Mouse (Mus musculus): ENCODE measurements around the gene Amdhd2.

DNA sequence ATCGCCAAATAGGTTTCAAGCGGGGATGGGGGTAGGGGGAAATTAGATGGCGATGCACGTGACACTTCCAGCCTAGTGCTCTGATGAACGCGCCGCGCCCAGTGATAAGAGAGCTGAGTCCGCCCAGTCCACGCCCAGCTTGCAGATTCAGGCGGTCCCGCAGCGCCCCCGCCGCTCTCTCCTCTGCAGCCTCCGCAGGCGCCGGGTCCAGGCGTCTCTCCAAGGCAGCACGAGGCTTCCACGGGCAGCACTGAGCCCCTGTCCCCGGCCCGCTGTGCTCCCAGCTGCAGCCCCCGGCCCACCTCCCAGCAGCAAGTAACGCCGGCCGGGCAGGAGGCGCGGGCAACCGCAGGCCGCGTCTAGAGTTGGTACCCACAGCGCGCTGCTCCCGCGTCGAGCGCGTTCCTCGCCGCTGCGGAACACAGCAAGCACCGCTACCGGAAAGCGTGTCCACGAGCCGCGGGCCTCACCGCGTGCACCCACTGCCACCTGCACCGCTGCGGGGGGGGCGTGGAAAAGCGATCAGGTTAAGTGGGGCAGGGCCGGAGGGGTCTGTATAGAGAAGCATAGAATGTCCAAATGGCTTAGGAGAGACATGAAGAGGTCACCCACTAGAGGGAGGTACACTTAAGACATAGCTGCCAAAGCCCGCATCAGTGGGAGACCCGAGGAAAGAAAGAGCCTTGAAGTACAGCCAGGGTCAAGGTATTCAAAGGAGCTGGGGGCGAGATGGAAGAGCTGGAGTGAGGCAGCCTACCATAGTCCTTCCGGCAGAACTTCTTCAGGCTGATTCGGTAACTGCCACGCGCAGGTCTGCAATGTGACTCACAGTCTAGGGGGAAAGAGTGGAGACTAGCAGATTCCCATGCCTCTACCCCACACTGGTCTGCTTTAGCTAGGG is 43.1 kb upstream of the Amdhd2 start:
- TF ChIP-seq CTCF (IDR thresholded peaks at IDR 0.05) = peak; percentile 25
- TF ChIP-seq POLR2A (IDR thresholded peaks at IDR 0.05; ENCODE audit: insufficient read depth, low read depth, low read length) = no peak

Measured in heart, adult 2 months (tissue).